Mouse (Mus musculus): ENCODE measurements around the gene Wee1.
"Not testable (repeated sequence)": the region's sequence is repeated elsewhere in the genome, so short reads cannot be mapped to it uniquely, and the experiment has no call there.

The Wee1 gene

GRCm38 (mm10) chr7:110122565-110123422, 948 bp downstream of the Wee1 start:
- DNase-seq (ENCODE audit: extremely low spot score): peak; percentile 34

DNA sequence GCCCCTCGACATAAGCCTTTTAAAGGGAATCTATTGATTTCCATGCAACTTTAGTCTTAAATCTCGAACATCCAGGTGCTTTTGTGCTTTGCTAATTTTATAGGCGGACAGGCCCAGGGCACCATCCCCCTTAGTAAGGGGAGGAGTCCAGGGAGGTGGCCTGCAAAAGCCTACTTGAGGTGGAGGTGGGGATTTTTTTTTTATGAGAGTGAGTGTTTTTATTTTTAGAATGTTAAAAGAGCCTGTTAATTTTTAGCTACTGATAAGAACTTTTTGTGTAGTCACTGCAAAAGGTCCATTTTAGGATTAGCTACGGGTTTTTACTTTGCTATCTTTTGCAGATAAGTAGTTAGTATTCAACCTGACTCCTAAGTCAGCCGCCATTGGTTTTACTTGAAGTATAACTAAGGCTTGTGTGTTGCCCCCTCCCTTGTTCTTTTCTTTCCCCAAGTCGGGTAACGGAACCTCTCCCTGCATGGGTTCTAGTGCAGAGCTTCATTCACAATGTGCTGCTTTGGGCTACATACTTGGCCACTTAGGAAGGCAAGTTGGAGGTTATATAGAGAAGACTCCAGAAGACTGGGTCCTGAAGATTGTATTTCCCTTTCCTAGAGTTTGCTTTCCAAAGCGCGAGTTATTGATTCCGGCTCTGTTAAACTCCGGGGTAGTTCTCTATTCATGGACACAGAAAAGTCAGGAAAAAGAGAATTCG, 2.2 kb downstream of the Wee1 start:
- no peak for DNase-seq (ENCODE audit: extremely low spot score)

DNA sequence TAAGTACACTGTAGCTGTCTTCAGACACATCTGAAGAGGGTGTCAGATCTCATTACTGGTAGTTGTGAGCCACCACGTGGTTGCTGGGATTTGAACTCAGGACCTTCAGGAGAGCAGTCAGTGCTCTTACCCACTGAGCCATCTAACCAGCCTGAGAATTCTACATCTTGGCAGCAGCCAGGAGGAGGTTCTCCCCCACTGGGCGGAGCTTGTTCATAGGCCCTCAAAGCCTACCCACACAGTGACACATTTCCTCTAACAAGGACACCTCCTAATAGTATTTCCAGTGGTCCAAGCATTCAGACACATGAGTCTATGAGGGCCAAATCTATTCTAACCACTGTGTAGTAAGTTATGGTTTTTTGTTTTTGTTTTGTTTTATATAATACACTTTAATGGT, 6.7 kb downstream of the Wee1 start:
- DNase-seq (ENCODE audit: extremely low spot score): no peak

- not testable (repeated sequence) for DNase-seq (ENCODE audit: extremely low spot score)
These were observed 10.4 kb downstream of the Wee1 start for GRCm38 (mm10) chr7:110132272-110132671.

DNA sequence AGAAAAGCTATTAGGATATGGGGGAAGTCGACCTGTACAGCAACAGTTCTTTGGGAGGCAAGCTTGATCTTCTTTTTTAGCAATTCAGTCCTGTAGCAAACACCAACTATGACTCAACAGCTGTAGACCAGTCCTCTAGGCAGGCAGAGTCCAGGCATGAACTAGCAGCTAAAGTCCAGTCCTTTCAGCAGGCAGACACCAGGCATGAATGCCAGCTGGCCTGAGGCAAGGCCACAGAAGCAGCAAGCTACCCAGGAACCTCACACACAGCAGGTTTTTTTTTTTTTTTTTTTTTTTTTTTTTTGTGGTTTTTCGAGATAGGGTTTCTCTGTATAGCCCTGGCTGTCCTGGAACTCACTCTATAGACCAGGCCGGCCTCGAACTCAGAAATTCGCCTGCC, 12.1 kb downstream of the Wee1 start:
- DNase-seq (ENCODE audit: extremely low spot score): no peak

DNA sequence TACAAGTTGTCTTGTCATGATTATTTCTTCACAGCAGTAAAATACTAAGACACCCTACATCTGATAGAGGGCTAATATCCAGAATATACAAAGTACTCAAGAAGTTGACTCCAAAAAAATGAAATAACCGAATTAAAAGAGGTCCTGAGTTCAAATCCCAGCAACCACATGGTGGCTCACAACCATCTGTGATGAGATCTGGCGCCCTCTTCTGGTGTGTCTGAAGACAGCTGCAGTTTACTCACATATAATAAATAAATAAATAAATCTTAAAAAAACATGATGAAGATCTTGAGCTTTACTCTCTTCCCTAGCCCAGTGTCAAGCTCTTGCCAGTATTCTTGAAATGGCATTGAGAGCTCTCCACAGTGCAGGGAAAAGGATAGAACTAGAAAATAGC, 16.7 kb downstream of the Wee1 start:
- no peak for DNase-seq (ENCODE audit: extremely low spot score)

- DNase-seq (ENCODE audit: extremely low spot score): no peak
These were observed 22.0 kb downstream of the Wee1 start for GRCm38 (mm10) chr7:110143863-110144262.

GRCm38 (mm10) chr7:110152891-110153290, 31.0 kb downstream of the Wee1 start:
- DNase-seq (ENCODE audit: extremely low spot score): no peak

DNA sequence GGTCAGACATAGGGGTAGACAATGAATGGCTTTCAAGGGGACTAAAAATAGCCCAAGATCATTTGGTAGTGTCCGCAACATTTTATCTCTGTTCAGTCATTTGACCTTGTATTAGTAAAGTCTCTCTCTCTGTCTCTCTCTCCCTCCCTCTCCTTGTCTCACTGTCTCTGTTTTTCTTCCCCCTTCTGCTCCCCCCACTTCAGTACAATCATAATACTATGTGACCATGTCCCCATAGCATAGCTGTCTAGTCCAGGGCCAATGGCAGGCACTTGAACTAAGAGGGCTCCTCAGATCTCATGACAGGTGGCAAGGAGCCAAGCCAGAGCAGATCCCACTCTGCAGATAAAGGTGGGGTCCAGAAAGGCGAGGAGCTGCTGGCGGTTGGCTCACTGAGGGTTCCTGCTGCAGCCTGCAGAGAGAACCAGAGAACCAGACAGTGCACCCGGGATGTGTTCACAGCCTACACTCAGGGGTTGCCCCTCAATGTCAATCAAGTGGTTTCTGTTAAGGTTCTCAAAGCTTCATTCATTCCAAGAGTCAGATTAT, 34.9 kb downstream of the Wee1 start:
- no peak for DNase-seq (ENCODE audit: extremely low spot score)

DNA sequence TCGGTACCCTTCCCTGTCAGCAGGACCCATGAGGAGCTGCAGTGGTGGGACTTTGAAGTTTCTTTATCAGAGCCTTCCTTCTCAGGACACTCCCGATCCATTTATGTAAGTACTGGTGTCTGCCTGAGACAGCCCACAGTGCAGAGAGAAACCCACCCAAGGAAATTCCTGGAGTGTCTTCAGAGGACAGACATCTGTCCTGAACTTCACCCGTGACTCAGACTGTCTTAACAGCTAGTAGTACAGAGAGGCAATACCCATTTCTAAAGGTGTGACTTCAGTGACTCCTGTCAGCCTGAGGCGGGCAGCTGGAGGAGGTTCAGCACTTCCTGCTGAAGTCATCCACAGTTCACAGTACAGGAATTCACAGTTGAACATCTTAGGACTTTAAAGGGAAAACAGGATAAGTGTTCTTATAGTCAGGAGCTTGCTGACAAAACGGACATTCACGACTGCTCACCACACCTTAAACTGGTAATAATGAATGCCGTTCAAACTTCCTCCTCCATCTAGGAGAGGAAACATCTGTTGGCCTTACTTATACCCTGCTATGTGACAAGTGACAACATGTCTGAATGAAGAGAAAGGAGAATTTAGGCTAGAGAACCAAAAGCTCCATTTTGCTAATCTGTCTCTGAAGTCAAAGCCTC, 35.5 kb downstream of the Wee1 start:
- no peak for DNase-seq (ENCODE audit: extremely low spot score)

GRCm38 (mm10) chr7:110158073-110158472, 36.2 kb downstream of the Wee1 start:
- DNase-seq (ENCODE audit: extremely low spot score): no peak

- not testable (repeated sequence) for DNase-seq (ENCODE audit: extremely low spot score)
These were observed 38.3 kb downstream of the Wee1 start for GRCm38 (mm10) chr7:110160109-110160508.

- no peak for DNase-seq (ENCODE audit: extremely low spot score)
These were observed 38.8 kb downstream of the Wee1 start for GRCm38 (mm10) chr7:110160601-110161000.

DNA sequence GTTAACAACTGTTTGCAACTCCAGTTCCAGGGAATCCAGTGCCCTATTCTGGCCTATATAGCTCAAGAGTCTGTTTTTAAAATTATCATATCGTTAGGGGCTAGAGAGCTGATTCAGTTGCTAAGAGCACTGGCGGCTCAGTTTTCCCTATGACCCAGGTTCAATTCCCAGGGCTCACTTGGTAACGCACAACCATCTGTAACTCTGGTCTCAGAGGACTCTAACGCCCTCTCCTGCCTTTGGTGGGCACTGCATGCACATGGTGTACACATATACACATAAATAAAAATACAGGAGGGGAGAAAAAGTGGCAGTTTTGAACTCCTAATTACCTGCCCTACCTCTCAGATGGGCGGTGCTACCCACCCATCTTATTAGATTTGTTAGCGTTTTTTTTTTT, 41.2 kb downstream of the Wee1 start:
- no peak for DNase-seq (ENCODE audit: extremely low spot score)

GRCm38 (mm10) chr7:110164103-110164681, 42.3 kb downstream of the Wee1 start:
- peak; percentile 92 for DNase-seq (ENCODE audit: extremely low spot score)

DNA sequence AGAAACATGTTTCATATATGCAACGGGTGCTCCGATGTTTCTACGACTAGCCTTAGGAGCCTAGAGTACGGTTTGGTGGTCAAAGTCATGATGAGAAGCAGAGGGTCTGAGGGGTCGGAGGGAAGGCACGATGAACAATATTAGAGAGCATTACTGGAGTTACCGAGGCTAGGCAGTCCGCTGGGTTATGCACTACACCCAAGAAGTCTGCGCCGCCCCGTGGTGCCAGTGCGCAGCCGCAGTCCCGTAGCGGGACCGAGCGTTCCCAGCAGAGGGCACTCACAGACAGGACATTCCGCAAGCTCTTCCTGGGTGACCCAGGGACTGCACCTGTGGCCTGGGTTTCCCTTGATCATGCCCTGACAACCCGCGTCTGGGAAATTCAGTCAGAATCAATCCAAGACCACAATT, 42.9 kb downstream of the Wee1 start:
- DNase-seq (ENCODE audit: extremely low spot score): peak; percentile 96

DNA sequence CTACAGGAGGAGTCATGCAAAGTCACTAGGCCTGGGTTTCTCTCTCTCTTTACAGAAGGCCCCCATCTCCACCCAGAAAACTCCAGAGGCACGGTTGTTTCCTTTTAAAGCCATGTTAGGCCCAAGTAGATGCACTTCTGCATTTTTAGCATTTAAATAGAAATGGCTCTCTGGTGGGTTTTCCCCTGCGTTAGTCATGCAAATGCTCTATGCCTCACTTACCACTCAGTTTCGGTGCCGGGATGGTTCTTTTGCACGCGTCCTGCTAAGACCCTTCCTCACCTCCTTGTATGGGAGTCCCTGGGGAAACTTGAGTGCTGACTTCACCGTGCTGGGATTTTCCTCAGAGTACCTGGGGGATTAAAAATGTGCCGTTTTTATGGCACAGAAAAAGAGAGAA, 44.4 kb downstream of the Wee1 start:
- DNase-seq (ENCODE audit: extremely low spot score): no peak

DNA sequence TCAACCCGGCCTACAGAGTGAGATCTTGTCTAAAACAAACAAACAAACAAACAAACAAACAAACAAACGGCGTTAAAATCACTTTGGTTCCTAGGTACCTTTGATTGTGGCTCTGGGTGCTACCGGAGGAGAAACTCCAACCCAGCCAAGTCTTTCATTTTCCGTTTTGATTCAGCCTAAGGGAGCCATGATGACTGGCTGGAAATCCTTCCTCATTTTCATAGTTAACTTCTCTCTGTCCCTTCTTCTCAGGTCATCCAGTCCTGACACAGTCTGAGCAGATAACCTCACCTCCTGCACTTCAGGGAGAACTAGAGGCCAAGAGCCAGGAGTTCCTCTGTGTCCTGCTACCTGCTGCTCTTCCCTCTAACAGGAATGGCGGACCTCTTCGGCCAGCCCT, 57.4 kb downstream of the Wee1 start:
- no peak for DNase-seq (ENCODE audit: extremely low spot score)

DNA sequence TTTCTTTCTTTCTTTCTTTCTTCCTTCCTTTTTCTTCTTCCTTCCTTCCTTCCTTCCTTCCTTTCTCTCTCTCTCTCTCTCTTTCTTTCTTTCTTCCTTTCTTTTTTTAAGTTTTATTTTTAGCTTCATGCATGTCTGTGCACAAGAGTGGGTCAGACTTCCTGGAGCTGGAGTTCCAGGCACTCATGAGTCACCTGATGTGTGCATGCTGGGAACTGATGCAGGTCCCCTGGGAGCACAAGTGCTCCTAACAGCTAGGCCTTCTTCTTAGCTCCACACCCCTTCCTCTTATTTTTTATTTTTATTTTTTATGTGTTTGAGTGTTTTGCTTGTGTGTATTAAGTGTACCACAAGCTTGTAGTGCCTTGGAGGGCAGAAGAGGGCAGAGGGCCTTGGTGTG, 58.8 kb downstream of the Wee1 start:
- no peak for DNase-seq (ENCODE audit: extremely low spot score)

- no peak for DNase-seq (ENCODE audit: extremely low spot score)
These were observed 59.6 kb downstream of the Wee1 start for GRCm38 (mm10) chr7:110181446-110181845.

DNA sequence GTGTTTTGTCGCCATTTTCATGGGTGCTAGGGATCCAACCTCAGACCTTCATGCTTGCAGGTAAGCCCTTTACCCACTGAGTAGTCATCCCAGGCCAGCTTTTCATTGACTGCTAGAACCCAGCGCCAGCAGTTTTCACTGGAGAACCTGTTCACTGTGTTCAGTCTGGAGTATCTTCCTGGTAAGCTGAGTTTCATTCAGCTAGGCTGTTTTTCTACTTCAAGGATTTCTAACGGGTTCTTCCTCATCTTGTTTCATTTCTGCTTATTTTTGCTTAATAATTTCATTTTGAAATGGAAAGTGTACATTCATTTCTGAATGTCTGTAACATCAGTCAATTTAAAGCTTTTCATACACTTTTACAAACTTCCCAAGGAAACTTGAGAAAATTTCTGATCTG, 62.8 kb downstream of the Wee1 start:
- DNase-seq (ENCODE audit: extremely low spot score): no peak

DNA sequence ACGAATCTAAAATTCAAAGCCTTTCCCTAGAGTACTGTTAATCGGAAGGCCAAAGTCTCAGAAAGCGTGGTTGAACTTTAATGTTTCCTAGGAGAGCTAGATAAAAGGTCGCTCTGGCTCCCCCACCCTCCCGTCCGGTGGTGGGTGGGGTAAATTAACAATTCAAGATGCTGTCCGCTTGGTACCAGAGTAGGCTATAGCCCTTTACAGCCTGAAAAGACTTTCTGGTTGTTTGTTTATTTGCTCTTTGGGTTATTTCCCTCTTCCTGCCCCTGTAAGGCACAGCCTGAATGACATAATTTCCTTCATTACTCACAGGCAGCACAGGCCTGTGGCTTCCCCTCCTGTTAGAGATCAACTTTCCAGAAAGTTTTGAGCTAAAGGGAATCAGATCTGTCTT, 68.1 kb downstream of the Wee1 start:
- no peak for DNase-seq (ENCODE audit: extremely low spot score)

Data from embryo, embryonic 9.5 days (tissue).